24 mouse cellular contexts compared by ENCODE assay signal in the genomic region with DNA sequence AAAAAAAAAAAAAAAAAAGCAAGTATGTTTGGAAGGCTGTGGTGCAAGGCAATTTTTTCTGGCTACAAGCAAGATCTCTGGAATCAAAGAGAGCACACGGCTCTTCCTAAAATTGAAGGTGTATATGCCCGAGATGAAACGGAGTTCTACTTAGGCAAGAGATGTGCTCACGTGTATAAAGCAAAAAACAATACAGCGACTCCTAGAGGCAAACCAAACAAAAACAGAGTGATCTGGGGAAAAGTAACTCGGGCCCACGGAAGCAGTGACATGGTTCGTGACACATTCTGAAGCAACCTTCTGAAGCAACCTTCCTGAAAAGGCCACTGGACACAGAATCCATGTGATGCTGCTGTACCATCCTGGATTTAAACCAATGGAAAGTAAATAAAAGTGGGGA. TPM values are rescaled to one million over a fixed set of nuclear protein-coding genes. Genes with fewer than 3 reads are reported as not detected.
DNase-seq lines count a peak whose midpoint lies in the region; ATAC-seq and TF ChIP-seq lines count a peak whose summit lies in the region.
"Had no signal": no experiment of that assay in that cellular context is flagged by ENCODE, and none has a peak within 500 bp of the region (broad histone marks: within the 10 kb centered on the region; RNA-seq: fewer than 3 reads in every experiment).

No protein-coding gene starts in this region.

- peak; percentile 26 for TF ChIP-seq CTCF in E14TG2a.4 (conservative IDR thresholded peaks at IDR 0.05; ENCODE audit: low read length)
- TF ChIP-seq CTCF in intestine, postnatal 0 days (IDR thresholded peaks at IDR 0.05; ENCODE audit: low read depth) = no peak

- DNase-seq in ES-E14 (ENCODE audit: low read depth, low spot score) = peak; percentile 8
- DNase-seq in ZHBTc4 (ENCODE audit: low read depth, low spot score) = peak; percentile 50
- no peak for DNase-seq in embryo, embryonic 9.5 days (ENCODE audit: extremely low spot score)
- DNase-seq: adrenal gland, adult 2 months; adrenal gland, postnatal 10 days; adrenal gland, postnatal 25 days; B cell, adult 2 months; cerebellum, adult 11 months; cerebellum, adult 18-20 months; cerebellum, adult 8-10 months; cerebellum, adult 9-11 months; cerebellum, postnatal 14 days; cerebellum, postnatal 36 days; embryo, embryonic 11 days; forebrain, postnatal 0 days had no signal

- in situ Hi-C loops in ES-E14 (cut with MboI; ENCODE audit: low sequenced_read_pairs in 2 of 2, unreplicated experiment in 2 of 2) = no loop called here

- no peaks in the 10 kb centered on the region for H3K36me3 ChIP-seq in E14TG2a.4 (ENCODE audit: insufficient read depth, low read length)
- H3K36me3 ChIP-seq in ES-E14 (ENCODE audit: control insufficient read depth, insufficient read depth, low read length, poor library complexity, severe bottlenecking) = no peaks in the 10 kb centered on the region
- no peaks in the 10 kb centered on the region; the same call in 1 of the 2 replicates for H3K36me3 ChIP-seq in intestine, postnatal 0 days (ENCODE audit: control insufficient read depth, insufficient read depth)
- H3K36me3 ChIP-seq: embryonic facial prominence, embryonic 12.5 days; forebrain, embryonic 15.5 days had no signal

- no peak overlapping the region for H3K4me3 ChIP-seq in E14TG2a.4 (replicated peaks; ENCODE audit: low read length)
- no peak overlapping the region for H3K4me3 ChIP-seq in ES-E14 (ENCODE audit: insufficient read depth in 1 of 2, low read depth in 1 of 2, low read length in 2 of 2, poor library complexity in 1 of 2, severe bottlenecking in 1 of 2)
- H3K4me3 ChIP-seq in intestine, postnatal 0 days (ENCODE audit: low read depth, low read length) = no peak overlapping the region
- H3K4me3 ChIP-seq: embryonic facial prominence, embryonic 10.5 days; embryonic facial prominence, embryonic 12.5 days; forebrain, embryonic 13.5 days; forebrain, embryonic 15.5 days had no signal

- no peak for ATAC-seq in intestine, postnatal 0 days
- ATAC-seq: CD4-positive, CD25-positive, alpha-beta regulatory T cell, adult 4 months; forebrain, embryonic 13.5 days; forebrain, embryonic 15.5 days; forebrain, postnatal 0 days had no signal

- H3K27ac ChIP-seq in ES-E14 (ENCODE audit: insufficient read depth, low read depth, low read length, poor library complexity, severe bottlenecking) = no peak overlapping the region
- no peak overlapping the region for H3K27ac ChIP-seq in intestine, postnatal 0 days (ENCODE audit: low read depth, low read length)
- H3K27ac ChIP-seq: embryonic facial prominence, embryonic 10.5 days; embryonic facial prominence, embryonic 12.5 days; forebrain, embryonic 13.5 days; forebrain, embryonic 15.5 days had no signal

- H3K4me1 ChIP-seq in E14TG2a.4 (replicated peaks; ENCODE audit: low read depth, low read length) = peaks cover 8% of the 10 kb centered on the region
- H3K4me1 ChIP-seq in ES-E14 (ENCODE audit: control insufficient read depth in 2 of 2, insufficient read depth in 2 of 2, low read length in 2 of 2, poor library complexity in 1 of 2) = no peaks in the 10 kb centered on the region; a peak in 1 of 4 replicates
- no peaks in the 10 kb centered on the region for H3K4me1 ChIP-seq in intestine, postnatal 0 days (replicated peaks; ENCODE audit: control insufficient read depth, insufficient read depth, low read length)
- H3K4me1 ChIP-seq: embryonic facial prominence, embryonic 10.5 days; embryonic facial prominence, embryonic 12.5 days; forebrain, embryonic 13.5 days; forebrain, embryonic 15.5 days had no signal

- 88% methylated on average over 8 of the region's 8 CpGs for WGBS in intestine, postnatal 0 days

- H3K9me3 ChIP-seq in E14TG2a.4 (ENCODE audit: low read length) = no peaks in the 10 kb centered on the region
- no peaks in the 10 kb centered on the region for H3K9me3 ChIP-seq in ES-E14 (ENCODE audit: control insufficient read depth, insufficient read depth, low read depth, low read length)
- H3K9me3 ChIP-seq in intestine, postnatal 0 days (ENCODE audit: control insufficient read depth) = no peaks in the 10 kb centered on the region
- H3K9me3 ChIP-seq: forebrain, embryonic 15.5 days had no signal

- H3K4me2 ChIP-seq in intestine, postnatal 0 days (replicated peaks; ENCODE audit: low read depth) = no peak overlapping the region
- H3K4me2 ChIP-seq: embryonic facial prominence, embryonic 12.5 days; forebrain, embryonic 13.5 days; forebrain, embryonic 15.5 days had no signal

- no peak overlapping the region for H3K9ac ChIP-seq in ES-E14 (ENCODE audit: insufficient read depth, low read depth, low read length, poor library complexity, severe bottlenecking)
- H3K9ac ChIP-seq in intestine, postnatal 0 days (ENCODE audit: low read depth, low read length) = no peak overlapping the region
- H3K9ac ChIP-seq: embryonic facial prominence, embryonic 12.5 days; forebrain, embryonic 13.5 days; forebrain, embryonic 15.5 days; forebrain, postnatal 0 days had no signal

- no peaks in the 10 kb centered on the region for H3K27me3 ChIP-seq in E14TG2a.4 (ENCODE audit: insufficient read depth, low read length)
- H3K27me3 ChIP-seq in intestine, postnatal 0 days (replicated peaks; ENCODE audit: control insufficient read depth, insufficient read depth, low read length) = no peaks in the 10 kb centered on the region
- H3K27me3 ChIP-seq: CH12.LX; embryonic facial prominence, embryonic 12.5 days; forebrain, embryonic 13.5 days; forebrain, embryonic 15.5 days had no signal

TF ChIP-seq in ES-E14, 5 proteins besides CTCF, POLR2A, EP300 and RAD21:
- TF ChIP-seq HCFC1 (IDR thresholded peaks at IDR 0.05; ENCODE audit: borderline replicate concordance, insufficient read depth, low read length) (no peak), ZNF384 (IDR thresholded peaks at IDR 0.05; ENCODE audit: low read depth, low read length) (peak; percentile 49)

RNA-seq across cellular contexts. Expression of gene Gpr22, which starts 33.6 kb away (rescaled TPM):
- 0.21 and 0.22 TPM in 2 replicates for total RNA-seq in ES-E14 (2012; rRNA removed)
- polyA plus RNA-seq in intestine, postnatal 0 days (2015; fragmentation: Nextera tagmentation; extraction: Ambion mirVana) = 3.2 and 3.5 TPM in 2 replicates
- total RNA-seq: CH12.LX, MEL had no signal
